Mouse (Mus musculus) bone marrow, adult 2 months (tissue): ENCODE data around the gene Kcnk15. TPM values are rescaled to one million over a fixed set of nuclear protein-coding genes. Genes with fewer than 3 reads are reported as not detected.

ENCODE experiments used
- H3K27ac ChIP-seq: fragments of 200-500 bp; 2 replicates; pipeline ENCODE4 v1.5.1; 2012; ENCODE audit warnings: low read depth, mild to moderate bottlenecking, control low read depth, inconsistent platforms, low read length; ENCODE audit not compliant: control insufficient read depth, poor library complexity, insufficient read depth
- H3K4me1 ChIP-seq: fragments of 200-500 bp; 2 replicates; pipeline ENCODE4 v1.6.1; 2011; ENCODE audit warnings: low read length; ENCODE audit not compliant: control insufficient read depth, insufficient read depth
- H3K4me3 ChIP-seq: fragments of 200-500 bp; replicated peaks from 2 replicates; pipeline ENCODE3; 2011; ENCODE audit warnings: mild to moderate bottlenecking, low read depth, low read length, control low read depth; ENCODE audit not compliant: control insufficient read depth
- CTCF ChIP-seq: fragments of 200-500 bp; IDR thresholded peaks from 2 replicates; pipeline ENCODE4 v1.5.1; 2011; ENCODE audit warnings: low read length, control low read depth; ENCODE audit not compliant: control insufficient read depth, insufficient read depth
- POLR2A ChIP-seq: fragments of 200-500 bp; IDR thresholded peaks from 2 replicates; pipeline ENCODE4 v1.6.1; 2011; ENCODE audit warnings: low read depth, mild to moderate bottlenecking, control low read depth, low read length, borderline replicate concordance; ENCODE audit not compliant: control insufficient read depth
- WGBS: fragments of 180-500 bp; shearing (Covaris S2); methylation state at CpG from one replicate; pipeline ENCODE4 v1.1.7; 2018; 5-methylcytosine and 5-hydroxymethylcytosine counted together
- polyA plus RNA-seq: library from polyadenylated mRNA; stranded (reverse); fragments of >200 nt; gene quantifications from 2 replicates; pipeline ENCODE4 v1.2.4, GENCODE M21; 2011; ENCODE audit warnings: low replicate concordance; ENCODE audit not compliant: missing spikeins, insufficient read depth, insufficient read length

Kcnk15 gene
- polyA plus RNA-seq, 1 experiment: not detected

DNA sequence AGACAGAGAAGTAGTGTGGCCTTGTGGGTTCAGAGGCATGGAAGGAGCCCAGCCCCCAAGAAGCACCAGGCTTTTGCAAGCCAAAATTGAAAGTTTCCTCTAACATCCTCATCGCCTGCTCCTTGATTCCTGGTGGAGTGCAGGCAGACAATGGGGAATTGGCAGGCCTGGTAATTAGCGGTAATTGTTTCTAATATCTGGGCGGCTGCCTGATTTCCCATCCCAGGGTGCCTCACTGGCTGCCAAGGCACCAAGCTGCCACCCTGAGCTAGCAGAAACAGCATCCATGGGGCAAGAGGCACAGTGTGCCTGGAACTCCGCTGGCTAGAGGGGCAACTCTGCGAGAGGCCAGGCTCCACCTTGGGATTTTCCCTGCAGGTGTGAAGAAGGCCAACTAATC, 16.3 kb downstream of the Kcnk15 start:
- WGBS: 83% methylated on average over 5 of the region's 5 CpGs
- TF ChIP-seq POLR2A (no peak), CTCF (no peak)
- Histone ChIP-seq H3K27ac (no peak overlapping the region), H3K4me3 (no peak overlapping the region), H3K4me1 (no peaks in the 10 kb centered on the region)

DNA sequence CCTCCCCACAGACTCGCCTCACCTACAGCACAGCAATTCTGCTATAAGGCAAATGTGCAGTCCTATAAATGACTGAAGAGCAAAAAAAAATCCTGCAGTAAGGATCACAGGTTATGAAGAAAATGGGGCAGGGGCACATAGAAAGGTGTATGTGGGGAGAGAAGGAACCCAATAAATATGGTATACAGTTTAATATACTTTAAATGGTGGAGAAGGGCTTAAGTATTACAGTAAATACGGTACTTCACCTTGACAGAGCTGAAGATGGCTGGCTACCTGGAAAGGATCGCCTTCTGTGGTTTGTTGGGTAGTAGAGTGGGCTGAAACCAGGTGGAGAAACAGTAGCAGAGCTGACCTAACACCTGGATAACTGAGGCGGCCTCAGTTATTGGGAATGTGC, 17.8 kb downstream of the Kcnk15 start:
- Histone ChIP-seq H3K4me3 (no peak overlapping the region), H3K27ac (no peak overlapping the region), H3K4me1 (no peaks in the 10 kb centered on the region)
- 80% methylated on average over 4 of the region's 4 CpGs for WGBS
- no peak for TF ChIP-seq POLR2A
- no peak for TF ChIP-seq CTCF

DNA sequence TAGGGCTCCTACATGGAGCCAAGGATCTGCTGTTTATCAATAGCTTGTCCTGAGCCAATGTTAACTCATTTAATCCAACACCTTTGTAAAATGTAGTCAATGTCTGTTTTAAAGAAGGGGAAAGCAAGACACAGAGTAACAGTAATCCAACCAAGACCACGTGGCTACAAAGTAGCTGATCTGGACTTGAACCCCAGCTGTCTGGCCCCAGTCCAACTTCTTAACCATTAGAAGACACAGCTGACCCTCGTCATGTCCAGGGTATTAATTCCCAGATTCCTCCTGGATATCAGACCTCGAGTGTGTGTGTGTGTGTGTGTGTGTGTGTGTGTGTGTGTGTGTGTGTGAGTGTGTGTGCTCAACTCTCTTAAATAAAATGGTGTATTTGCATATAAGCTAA, 18.5 kb downstream of the Kcnk15 start:
- TF ChIP-seq POLR2A (no peak), CTCF (no peak)
- Histone ChIP-seq H3K4me1 (no peaks in the 10 kb centered on the region), H3K4me3 (no peak overlapping the region), H3K27ac (no peak overlapping the region)
- WGBS: 56% methylated on average over 3 of the region's 3 CpGs

DNA sequence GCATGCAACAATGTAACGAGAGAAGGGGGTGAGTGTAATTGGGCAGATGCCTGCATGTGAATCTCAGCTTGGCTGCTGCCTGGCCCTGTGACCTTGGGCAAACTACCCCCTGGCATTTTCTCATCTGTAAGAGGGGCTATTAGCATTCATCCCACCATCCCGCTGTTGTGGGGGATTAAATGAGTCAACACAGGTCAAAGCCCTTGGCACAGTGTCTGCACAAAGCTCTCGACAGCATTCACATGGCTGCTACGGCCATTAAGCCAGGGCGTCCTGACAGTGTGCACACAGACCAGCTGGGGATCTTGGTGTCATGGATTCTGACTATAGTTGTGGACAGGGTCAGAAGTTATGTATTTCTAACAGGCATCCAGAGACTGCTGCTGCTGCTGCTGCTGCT, 21.4 kb downstream of the Kcnk15 start:
- WGBS: 70% methylated on average over 5 of the region's 5 CpGs
- no peak overlapping the region for H3K27ac ChIP-seq

DNA sequence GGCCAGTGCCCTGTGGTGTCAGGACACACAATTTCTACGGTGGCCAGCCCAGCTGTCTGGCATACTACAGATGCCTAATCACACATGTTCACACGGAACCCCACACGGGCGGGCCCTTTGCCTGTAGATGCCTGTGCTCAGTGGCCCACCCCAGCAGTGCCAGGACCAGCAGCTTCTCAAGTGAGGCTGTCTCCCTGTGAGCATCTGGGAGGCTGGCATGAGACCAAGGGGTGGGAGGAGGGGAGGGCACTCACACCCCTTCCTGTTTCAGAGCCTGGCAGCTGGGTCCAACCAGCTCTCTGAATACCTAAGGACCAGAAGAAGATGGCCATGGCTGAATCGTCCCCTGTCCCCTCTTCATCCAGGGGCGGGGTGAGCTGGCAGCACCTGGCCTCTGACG, 22.0 kb downstream of the Kcnk15 start:
- Histone ChIP-seq H3K4me3 (no peak overlapping the region), H3K4me1 (no peaks in the 10 kb centered on the region), H3K27ac (no peak overlapping the region)
- 73% methylated on average over 7 of the region's 7 CpGs for WGBS
- TF ChIP-seq CTCF: no peak
- TF ChIP-seq POLR2A: no peak

More for the DNA sequence above, 21.4 kb downstream of the Kcnk15 start:
- no peak overlapping the region for H3K4me3 ChIP-seq
- no peaks in the 10 kb centered on the region for H3K4me1 ChIP-seq
- TF ChIP-seq CTCF (no peak), POLR2A (no peak)

DNA sequence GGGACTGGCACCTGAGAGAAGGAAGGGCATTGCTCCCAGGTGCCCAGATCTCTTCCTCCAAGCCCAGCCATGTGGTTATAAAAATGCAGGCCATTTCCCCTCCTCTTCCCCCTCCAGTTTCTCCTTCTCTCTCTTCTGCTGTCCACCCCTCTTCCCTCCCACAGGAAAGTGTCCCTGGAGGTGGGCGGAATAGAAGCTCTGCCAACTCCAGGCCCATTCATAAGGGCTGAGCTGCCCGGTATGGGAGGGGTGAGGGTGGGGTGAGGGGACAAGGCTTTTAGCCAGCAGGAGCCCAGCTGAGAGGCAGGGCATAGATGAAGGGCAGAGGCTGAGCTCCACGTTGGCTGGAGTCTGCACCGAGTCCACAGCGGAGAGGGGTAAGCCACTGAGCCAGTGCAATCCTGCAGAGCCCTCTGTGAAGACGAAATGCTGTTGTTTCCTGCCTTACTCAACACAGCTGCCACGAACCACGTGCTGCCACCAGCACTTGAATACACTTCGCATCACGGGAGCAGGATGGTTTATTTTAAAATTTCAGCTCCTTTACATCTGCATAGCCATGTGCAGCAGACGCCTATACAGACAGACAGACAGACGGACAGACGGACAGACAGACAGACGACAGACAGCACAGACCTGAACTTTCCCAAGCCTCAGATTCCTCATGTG, 23.5 kb downstream of the Kcnk15 start:
- H3K27ac ChIP-seq: no peak overlapping the region
- 53% methylated on average over 14 of the region's 14 CpGs for WGBS
- TF ChIP-seq POLR2A (no peak), CTCF (no peak)
- no peaks in the 10 kb centered on the region for H3K4me1 ChIP-seq
- no peak overlapping the region for H3K4me3 ChIP-seq

DNA sequence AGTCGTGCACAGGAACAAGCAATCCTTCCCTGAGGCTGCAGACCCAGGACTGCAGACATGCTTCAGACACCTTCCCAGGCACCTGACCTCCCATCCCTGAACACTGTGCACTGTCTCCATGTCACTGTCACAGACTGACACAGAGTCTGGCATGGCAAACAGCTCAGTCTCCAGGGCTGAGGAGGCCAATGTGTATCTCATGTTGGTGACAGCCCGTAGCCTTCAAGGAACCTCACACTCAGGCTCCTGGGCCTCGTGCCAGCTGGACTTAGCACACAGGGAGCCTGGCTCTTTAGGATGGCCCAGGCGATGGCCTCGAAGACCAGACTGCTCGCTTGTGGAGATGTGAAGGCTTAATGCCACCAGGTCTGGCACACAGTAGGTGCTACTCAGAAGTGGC, 27.4 kb downstream of the Kcnk15 start:
- 68% methylated on average over 6 of the region's 6 CpGs for WGBS
- TF ChIP-seq CTCF (no peak), POLR2A (no peak)
- Histone ChIP-seq H3K4me1 (no peaks in the 10 kb centered on the region), H3K4me3 (no peak overlapping the region), H3K27ac (no peak overlapping the region)

DNA sequence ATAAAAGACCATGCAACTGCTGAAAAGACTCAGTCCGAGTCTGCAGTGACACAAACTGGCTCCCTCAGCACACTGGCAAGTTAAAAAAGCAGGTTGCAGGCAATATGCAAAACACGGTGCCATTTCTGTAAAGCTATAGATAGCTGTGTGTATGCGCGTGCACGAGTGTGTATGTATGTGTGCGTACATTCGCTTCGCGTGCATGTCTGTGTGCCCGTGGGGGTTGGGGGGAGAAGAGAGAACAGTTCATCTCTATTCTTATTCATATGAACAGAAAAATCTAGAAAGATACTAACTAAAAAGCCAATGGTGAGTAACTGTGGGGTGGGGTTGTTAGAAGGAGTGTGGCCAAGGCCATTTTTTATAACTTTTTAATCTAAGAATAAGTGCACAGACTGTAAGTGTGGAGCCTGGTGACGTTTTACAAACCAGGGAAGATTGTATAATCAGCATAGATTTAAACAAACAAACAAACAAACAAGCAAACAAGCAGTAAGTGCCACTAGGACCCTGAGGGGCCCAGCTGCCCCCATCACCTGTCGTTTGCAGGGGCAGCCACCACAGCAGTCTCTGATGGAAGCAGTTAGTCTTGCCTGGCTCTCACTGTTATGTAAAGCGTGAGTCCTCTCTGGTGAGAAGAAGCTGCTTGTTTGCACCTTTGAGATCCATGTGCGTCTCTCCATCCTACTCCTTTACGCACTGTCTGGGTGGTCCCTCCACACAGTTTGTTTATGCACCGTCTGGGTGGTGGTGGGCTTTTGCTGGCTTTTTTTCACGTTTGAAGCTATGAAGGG, 29.6 kb downstream of the Kcnk15 start:
- TF ChIP-seq CTCF: no peak
- TF ChIP-seq POLR2A: no peak
- WGBS: 67% methylated on average over 17 of the region's 17 CpGs
- Histone ChIP-seq H3K27ac (no peak overlapping the region), H3K4me3 (no peak overlapping the region), H3K4me1 (no peaks in the 10 kb centered on the region)
